Mouse (Mus musculus) thymus, postnatal 0 days (tissue): ENCODE results near the gene Gm45208. TPM values are rescaled to one million over a fixed set of nuclear protein-coding genes. Genes with fewer than 3 reads are reported as not detected.
A peak's percentile ranks its signal among the peaks of the same experiment; 100 is the strongest.
"Not testable (repeated sequence)": the region's sequence is repeated elsewhere in the genome, so short reads cannot be mapped to it uniquely, and the experiment has no call there.

Experiments used
- DNase-seq: peaks from one replicate; pipeline ENCODE4 v3.0.0-alpha.2; 2015; ENCODE audit warnings: low spot score
- polyA plus RNA-seq: library from polyadenylated mRNA; unstranded; fragments of >200 nt; fragmentation: Nextera tagmentation; extraction: Ambion mirVana; gene quantifications from 2 replicates; pipeline ENCODE4 v1.2.1, GENCODE M21; 2015

The Gm45208 gene
- polyA plus RNA-seq, 1 experiment from 2014 or later, result 1.0 TPM

GRCm38 (mm10) chrX:7727176-7727575, 5.1 kb downstream of the Gm45208 start:
- no peak for DNase-seq

DNA sequence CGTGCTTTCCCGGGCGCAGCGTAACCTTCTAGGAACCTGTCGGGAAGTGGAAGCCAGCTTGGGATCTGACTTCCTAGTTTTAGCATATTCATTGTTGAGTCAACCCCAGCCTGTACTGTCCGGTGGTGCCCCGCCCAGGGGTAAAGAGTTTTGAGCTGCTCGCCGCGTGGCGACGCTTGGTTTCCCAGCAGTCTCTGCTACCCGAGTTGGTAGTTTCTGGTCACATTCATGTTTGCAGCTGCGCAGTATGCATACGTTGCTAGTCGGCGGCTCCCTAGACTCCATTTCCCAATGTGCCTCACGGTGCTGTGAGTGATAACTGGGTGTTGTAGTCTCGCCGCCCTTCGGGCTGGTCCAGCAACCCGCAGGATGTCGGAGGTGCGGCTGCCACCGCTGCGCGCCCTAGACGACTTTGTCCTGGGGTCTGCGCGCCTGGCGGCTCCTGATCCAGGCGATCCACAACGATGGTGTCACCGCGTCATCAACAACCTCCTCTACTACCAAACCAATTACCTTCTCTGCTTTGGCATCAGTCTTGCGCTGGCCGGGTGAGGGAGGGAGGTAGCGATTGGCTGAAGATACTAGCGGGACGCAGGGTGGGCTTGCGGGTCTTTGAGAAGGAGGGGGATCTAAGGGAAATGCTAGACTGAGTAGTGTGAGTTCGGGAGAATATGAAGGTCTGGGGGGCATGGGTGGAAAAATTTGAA, 6.3 kb downstream of the Gm45208 start, which contains the start of gene Praf2:
Praf2 (plus strand) TSS at position 225 of the 707 bp plus-strand sequence.
- peak; percentile 78 for DNase-seq

- DNase-seq, result no peak
Observed at GRCm38 (mm10) chrX:7728922-7729265, 6.8 kb downstream of the Gm45208 start.

GRCm38 (mm10) chrX:7733571-7734156, 11.6 kb downstream of the Gm45208 start:
- DNase-seq, result peak; percentile 75

GRCm38 (mm10) chrX:7739336-7740081, 17.5 kb downstream of the Gm45208 start:
- no peak for DNase-seq

GRCm38 (mm10) chrX:7740082-7740819, 18.2 kb downstream of the Gm45208 start:
- no peak for DNase-seq

GRCm38 (mm10) chrX:7741103-7741502, 19.1 kb downstream of the Gm45208 start:
- DNase-seq, result no peak

- no peak for DNase-seq
Observed at GRCm38 (mm10) chrX:7743470-7743869, 21.4 kb downstream of the Gm45208 start.

- no peak for DNase-seq
Observed at GRCm38 (mm10) chrX:7744940-7745339, 22.9 kb downstream of the Gm45208 start.

GRCm38 (mm10) chrX:7745429-7745828, 23.4 kb downstream of the Gm45208 start:
- no peak for DNase-seq

- DNase-seq, result no peak
Observed at GRCm38 (mm10) chrX:7750432-7751116, 28.5 kb downstream of the Gm45208 start, which contains the start of gene Ccdc120. TSS of gene Ccdc120 (minus strand) at chrX:7750905.

GRCm38 (mm10) chrX:7753627-7754026, 31.6 kb downstream of the Gm45208 start:
- not testable (repeated sequence) for DNase-seq

- DNase-seq, result peak; percentile 82
Observed at GRCm38 (mm10) chrX:7762137-7762920, 40.3 kb downstream of the Gm45208 start, which contains the start of gene Tfe3. TSS of gene Tfe3 (plus strand) at chrX:7762560.

DNA sequence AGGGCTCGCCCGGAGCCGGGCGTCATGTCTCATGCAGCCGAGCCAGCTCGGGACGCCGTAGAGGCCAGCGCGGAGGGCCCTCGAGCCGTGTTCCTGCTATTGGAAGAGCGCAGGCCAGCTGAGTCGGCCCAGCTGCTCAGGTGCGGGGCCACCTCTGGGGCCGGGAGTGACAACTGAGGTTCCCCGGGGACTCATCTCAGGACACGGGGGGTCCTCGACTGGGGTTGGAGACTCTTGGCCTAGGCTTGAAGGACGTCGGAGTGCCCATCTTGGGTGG, 40.8 kb downstream of the Gm45208 start:
- no peak for DNase-seq

DNA sequence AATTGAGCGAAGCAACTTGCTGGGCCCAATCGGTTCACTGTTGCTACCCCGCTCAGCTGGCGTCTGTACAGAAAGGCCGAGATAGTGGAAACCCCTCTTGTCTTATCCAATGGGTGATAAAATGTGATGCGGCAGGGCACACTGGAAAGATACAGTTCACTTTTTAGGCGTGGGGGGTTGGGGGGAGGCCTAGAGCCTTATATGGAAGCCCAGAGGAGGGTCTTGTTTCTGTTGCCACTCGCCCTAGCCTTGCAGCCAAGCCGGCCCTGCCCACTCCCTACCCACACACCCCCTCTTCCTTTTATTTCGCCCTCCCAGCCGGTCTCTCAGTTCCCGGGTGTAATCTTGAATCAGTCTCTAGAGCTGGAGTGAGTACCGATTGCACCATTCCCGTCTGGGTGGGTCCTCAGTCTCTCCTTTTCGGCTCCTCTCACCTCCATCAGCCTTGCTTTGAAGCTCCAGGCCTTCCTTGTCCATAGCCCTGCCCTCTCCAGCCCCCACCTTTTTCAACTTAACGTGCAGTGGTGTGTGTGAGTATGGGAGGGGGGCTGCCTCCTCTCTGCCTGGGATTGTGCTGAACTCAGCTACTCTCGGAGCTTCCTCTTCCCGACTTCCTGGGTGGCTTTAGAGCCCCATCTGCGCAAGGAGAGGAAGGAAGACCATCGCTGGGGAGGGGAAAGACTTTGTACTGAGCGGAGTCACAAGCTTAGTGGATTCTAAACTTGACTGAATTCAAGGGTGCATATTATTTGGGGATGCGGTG, 41.8 kb downstream of the Gm45208 start:
- no peak for DNase-seq

DNA sequence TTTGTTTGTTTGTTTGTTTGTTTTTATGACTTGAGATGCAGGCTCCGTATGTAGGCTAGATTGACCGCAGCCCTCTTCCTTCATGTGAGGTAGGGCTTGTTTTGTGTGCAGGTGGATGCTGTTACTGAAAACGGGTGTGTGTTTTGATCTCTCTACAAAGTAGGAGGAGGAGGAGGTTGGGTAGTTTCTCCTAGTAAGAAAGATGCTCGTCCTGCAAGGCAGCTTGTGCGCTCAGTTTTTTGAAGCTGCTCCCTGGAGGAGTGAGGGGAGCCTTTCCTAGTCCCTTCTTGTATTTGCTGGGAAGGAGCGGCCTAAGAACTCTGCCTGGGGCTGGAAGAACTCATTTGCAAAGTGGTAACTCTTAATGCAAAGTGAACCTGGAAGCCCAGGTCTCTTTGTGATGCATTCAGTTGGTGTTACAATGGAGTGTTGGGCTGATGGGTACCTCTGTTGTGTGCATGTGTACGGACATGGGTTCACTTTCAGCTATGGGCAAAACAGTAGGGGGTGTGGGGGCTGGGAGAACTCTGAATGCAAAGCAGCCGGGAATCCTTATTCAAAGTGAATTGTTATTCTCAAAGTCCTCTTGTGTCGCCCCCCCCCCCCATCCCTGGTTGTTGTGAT, 42.7 kb downstream of the Gm45208 start:
- no peak for DNase-seq

GRCm38 (mm10) chrX:7765281-7765670, 43.2 kb downstream of the Gm45208 start:
- no peak for DNase-seq

- no peak for DNase-seq
Observed at GRCm38 (mm10) chrX:7765764-7766163, 43.7 kb downstream of the Gm45208 start.
